Mouse (Mus musculus) hindbrain, embryonic 16.5 days (tissue): ENCODE results near the gene Suco. TPM values are rescaled to one million over a fixed set of nuclear protein-coding genes. Genes with fewer than 3 reads are reported as not detected.

Source experiments
- ATAC-seq: fragments of 200-750 bp; cut with Nextera tagmentation; 2 replicates; pipeline ENCODE4 v1.8.0; 2017; ENCODE audit warnings: moderate TSS enrichment, moderate library complexity
- H3K27ac ChIP-seq: fragments of 300-500 bp; sonication (generic); 2 replicates; pipeline ENCODE4 v1.5.1; 2014; ENCODE audit warnings: low read depth, mild to moderate bottlenecking, control low read depth, low read length, moderate library complexity
- H3K27me3 ChIP-seq: fragments of 300-500 bp; sonication (generic); replicated peaks from 2 replicates; pipeline ENCODE4 v1.6.1; 2014; ENCODE audit warnings: low read length; ENCODE audit not compliant: control insufficient read depth, insufficient read depth
- H3K36me3 ChIP-seq: fragments of 300-500 bp; sonication (generic); 2 replicates; pipeline ENCODE4 v1.6.1; 2014; ENCODE audit warnings: mild to moderate bottlenecking, low read length, moderate library complexity, mixed read lengths; ENCODE audit not compliant: control insufficient read depth, insufficient read depth
- H3K4me1 ChIP-seq: fragments of 300-500 bp; sonication (generic); 2 replicates; pipeline ENCODE4 v1.6.1; 2014; ENCODE audit warnings: low read depth, low read length; ENCODE audit not compliant: control insufficient read depth, insufficient read depth
- H3K4me2 ChIP-seq: fragments of 300-500 bp; sonication (generic); 2 replicates; pipeline ENCODE4 v1.6.1; 2014; ENCODE audit warnings: mild to moderate bottlenecking, low read length, control low read depth, moderate library complexity
- H3K4me3 ChIP-seq: fragments of 300-500 bp; sonication (generic); 2 replicates; pipeline ENCODE4 v1.5.1; 2014; ENCODE audit warnings: mild to moderate bottlenecking, low read length, control low read depth, moderate library complexity
- H3K9ac ChIP-seq: fragments of 300-500 bp; sonication (generic); 2 replicates; pipeline ENCODE4 v1.6.1; 2014; ENCODE audit warnings: low read depth, mild to moderate bottlenecking, control low read depth, low read length, moderate library complexity
- H3K9me3 ChIP-seq: fragments of 300-500 bp; sonication (generic); 2 replicates; pipeline ENCODE4 v1.6.1; 2014; ENCODE audit warnings: mild to moderate bottlenecking, low read length, moderate library complexity; ENCODE audit not compliant: control insufficient read depth
- WGBS: fragments of 180-500 bp; shearing (Covaris S2); extraction: QIAGEN DNeasy Blood & Tissue Kit; methylation state at CpG from one replicate; pipeline ENCODE4 v1.1.7; 2014; 5-methylcytosine and 5-hydroxymethylcytosine counted together
- polyA plus RNA-seq: library from polyadenylated mRNA; unstranded; fragments of >200 nt; fragmentation: Nextera tagmentation; extraction: Ambion mirVana; gene quantifications from 2 replicates; pipeline ENCODE4 v1.2.1, GENCODE M21; 2015

The Suco gene
- polyA plus RNA-seq, 1 experiment from 2014 or later: 17.5 TPM

GRCm38 (mm10) chr1:161779057-161779456 lies 97.4 kb downstream of the Suco start:
- H3K9ac ChIP-seq: no peak overlapping the region
- H3K36me3 ChIP-seq: no peaks in the 10 kb centered on the region
- H3K27me3 ChIP-seq: no peaks in the 10 kb centered on the region
- H3K4me2 ChIP-seq: no peak overlapping the region
- no peaks in the 10 kb centered on the region for H3K4me1 ChIP-seq
- H3K27ac ChIP-seq: no peak overlapping the region
- no peak for ATAC-seq
- H3K4me3 ChIP-seq: no peak overlapping the region
- H3K9me3 ChIP-seq: no peaks in the 10 kb centered on the region

- no peak for ATAC-seq
- Histone ChIP-seq H3K27ac (no peak overlapping the region), H3K4me2 (no peak overlapping the region), H3K9ac (no peak overlapping the region), H3K4me3 (no peak overlapping the region), H3K36me3 (no peaks in the 10 kb centered on the region), H3K9me3 (no peaks in the 10 kb centered on the region), H3K27me3 (no peaks in the 10 kb centered on the region), H3K4me1 (no peaks in the 10 kb centered on the region)
- WGBS: 86% methylated on average over 6 of the region's 6 CpGs
Measured at GRCm38 (mm10) chr1:161775151-161775550, 101.3 kb downstream of the Suco start.

GRCm38 (mm10) chr1:161771293-161771692 lies 105.2 kb downstream of the Suco start:
- H3K9me3 ChIP-seq: no peaks in the 10 kb centered on the region
- no peaks in the 10 kb centered on the region for H3K27me3 ChIP-seq
- H3K4me3 ChIP-seq: no peak overlapping the region
- WGBS: 88% methylated on average over 2 of the region's 2 CpGs
- no peaks in the 10 kb centered on the region for H3K36me3 ChIP-seq
- H3K27ac ChIP-seq: no peak overlapping the region
- no peak overlapping the region for H3K4me2 ChIP-seq
- ATAC-seq: no peak
- H3K9ac ChIP-seq: no peak overlapping the region
- no peaks in the 10 kb centered on the region for H3K4me1 ChIP-seq

- no peak overlapping the region for H3K4me3 ChIP-seq
- no peak overlapping the region for H3K4me2 ChIP-seq
- H3K9ac ChIP-seq: no peak overlapping the region
- no peaks in the 10 kb centered on the region for H3K27me3 ChIP-seq
- no peaks in the 10 kb centered on the region for H3K36me3 ChIP-seq
- no peak for ATAC-seq
- H3K27ac ChIP-seq: no peak overlapping the region
- no peaks in the 10 kb centered on the region for H3K9me3 ChIP-seq
- H3K4me1 ChIP-seq: no peaks in the 10 kb centered on the region
- 93% methylated on average over 1 of the region's 1 CpGs for WGBS
Measured at GRCm38 (mm10) chr1:161769329-161769728, 107.2 kb downstream of the Suco start.

GRCm38 (mm10) chr1:161767101-161767524 lies 109.4 kb downstream of the Suco start:
- WGBS: 71% methylated on average over 12 of the region's 12 CpGs
- Histone ChIP-seq H3K9me3 (no peaks in the 10 kb centered on the region), H3K4me2 (no peak overlapping the region), H3K36me3 (no peaks in the 10 kb centered on the region), H3K27me3 (no peaks in the 10 kb centered on the region), H3K9ac (no peak overlapping the region), H3K4me1 (no peaks in the 10 kb centered on the region), H3K4me3 (no peak overlapping the region), H3K27ac (no peak overlapping the region)
- ATAC-seq: no peak

- Histone ChIP-seq H3K27me3 (no peaks in the 10 kb centered on the region), H3K36me3 (no peaks in the 10 kb centered on the region), H3K4me3 (no peak overlapping the region), H3K27ac (no peak overlapping the region), H3K4me1 (no peaks in the 10 kb centered on the region), H3K4me2 (no peak overlapping the region), H3K9ac (no peak overlapping the region), H3K9me3 (no peaks in the 10 kb centered on the region)
- ATAC-seq: no peak
- 66% methylated on average over 5 of the region's 5 CpGs for WGBS
Measured at GRCm38 (mm10) chr1:161766656-161767055, 109.8 kb downstream of the Suco start.

Other genes with a start within 250 kb of the Suco start
- gene Fasl, start 88.2 kb downstream of the Suco start, polyA plus RNA-seq: 0.08 and 0.10 TPM in 2 replicates
- gene Pigc, start 92.5 kb upstream of the Suco start, polyA plus RNA-seq: 36.2 and 37.1 TPM in 2 replicates
- 0.25 TPM in 1 of 2 replicates, not detected in the other for gene 4930558K02Rik, start 103.0 kb upstream of the Suco start, polyA plus RNA-seq